In the genomic region with DNA sequence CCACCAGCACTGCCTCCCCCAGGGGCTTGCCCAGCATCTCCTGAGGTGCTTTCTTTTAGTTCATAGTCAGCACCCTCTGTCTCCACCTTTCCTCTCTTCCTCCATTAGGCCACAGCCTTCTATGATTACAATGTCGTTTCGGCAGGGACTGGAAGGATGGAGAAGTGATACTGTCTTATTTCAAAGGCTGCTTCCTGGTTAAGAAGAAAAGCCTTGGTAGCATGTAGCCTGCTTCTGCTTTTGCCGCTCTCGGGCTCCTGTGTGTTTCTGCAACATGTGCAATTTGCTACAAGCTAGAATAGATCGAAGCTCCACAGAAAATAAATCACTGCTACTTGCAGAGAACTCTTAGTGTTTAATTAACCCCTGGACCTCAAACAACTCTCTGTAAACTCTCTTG, we compare ENCODE assay signal across 15 mouse cellular contexts.
DNase-seq lines count a peak whose midpoint lies in the region; ATAC-seq and TF ChIP-seq lines count a peak whose summit lies in the region.
"Had no signal": no experiment of that assay in that cellular context is flagged by ENCODE, and none has a peak within 500 bp of the region (broad histone marks: within the 10 kb centered on the region; RNA-seq: fewer than 3 reads in every experiment).

No protein-coding gene starts in this region.

- no peak for TF ChIP-seq POLR2A in brain, embryonic 14.5 days (IDR thresholded peaks at IDR 0.05; ENCODE audit: borderline replicate concordance, extremely low read depth, insufficient read depth, insufficient read length, poor library complexity, severe bottlenecking)

- H3K9ac ChIP-seq in kidney, embryonic 16.5 days (replicated peaks; ENCODE audit: low read length) = no peak overlapping the region
- no peak overlapping the region for H3K9ac ChIP-seq in lung, embryonic 16.5 days (ENCODE audit: low read length)
- no peak overlapping the region for H3K9ac ChIP-seq in liver, postnatal 0 days (replicated peaks)
- no peak overlapping the region for H3K9ac ChIP-seq in forebrain, embryonic 16.5 days (replicated peaks; ENCODE audit: low read depth, low read length)
- H3K9ac ChIP-seq: hindbrain, embryonic 14.5 days had no signal

- H3K4me1 ChIP-seq in kidney, embryonic 16.5 days (ENCODE audit: insufficient read depth, low read length) = no peaks in the 10 kb centered on the region
- H3K4me1 ChIP-seq in lung, embryonic 16.5 days (replicated peaks; ENCODE audit: control insufficient read depth, insufficient read depth, low read length) = peaks cover 5% of the 10 kb centered on the region; the same call in 1 of the 2 replicates
- H3K4me1 ChIP-seq in liver, postnatal 0 days (ENCODE audit: insufficient read depth) = 0 out of 2 replicates have a peak, but pooled peaks cover 2% of the 10 kb centered on the region
- no peaks in the 10 kb centered on the region for H3K4me1 ChIP-seq in forebrain, embryonic 16.5 days (replicated peaks; ENCODE audit: control insufficient read depth, insufficient read depth, low read length)
- H3K4me1 ChIP-seq: megakaryocyte, embryonic 14.5 days had no signal

- no peaks in the 10 kb centered on the region for H3K9me3 ChIP-seq in kidney, embryonic 16.5 days (ENCODE audit: low read length)
- no peaks in the 10 kb centered on the region for H3K9me3 ChIP-seq in lung, embryonic 16.5 days (ENCODE audit: control insufficient read depth, low read length)
- H3K9me3 ChIP-seq in liver, postnatal 0 days (ENCODE audit: low read length) = no peaks in the 10 kb centered on the region
- no peaks in the 10 kb centered on the region for H3K9me3 ChIP-seq in forebrain, embryonic 16.5 days (ENCODE audit: control insufficient read depth, low read length)
- H3K9me3 ChIP-seq: limb, embryonic 10.5 days had no signal

- ATAC-seq in kidney, embryonic 16.5 days (ENCODE audit: low FRiP score, low TSS enrichment) = no peak
- ATAC-seq in lung, embryonic 16.5 days (ENCODE audit: low read depth) = peak; percentile 28; the same call in 1 of the 2 replicates
- no peak for ATAC-seq in liver, postnatal 0 days
- ATAC-seq in forebrain, embryonic 16.5 days = no peak
- ATAC-seq: CD4-positive, CD25-positive, alpha-beta regulatory T cell, adult 4 months; intestine, postnatal 0 days had no signal

- no peak overlapping the region for H3K27ac ChIP-seq in kidney, embryonic 16.5 days (ENCODE audit: low read length)
- H3K27ac ChIP-seq in lung, embryonic 16.5 days (ENCODE audit: low read length) = no peak overlapping the region
- H3K27ac ChIP-seq in liver, postnatal 0 days (ENCODE audit: low read depth) = no peak overlapping the region
- no peak overlapping the region for H3K27ac ChIP-seq in forebrain, embryonic 16.5 days (ENCODE audit: low read length)
- H3K27ac ChIP-seq: hindbrain, embryonic 14.5 days; limb, embryonic 10.5 days had no signal

- H3K4me3 ChIP-seq in kidney, embryonic 16.5 days (ENCODE audit: low read length) = no peak overlapping the region
- no peak overlapping the region for H3K4me3 ChIP-seq in lung, embryonic 16.5 days (ENCODE audit: low read length)
- H3K4me3 ChIP-seq in liver, postnatal 0 days (ENCODE audit: low read depth, low read length) = no peak overlapping the region
- no peak overlapping the region for H3K4me3 ChIP-seq in forebrain, embryonic 16.5 days (replicated peaks; ENCODE audit: low read length)
- H3K4me3 ChIP-seq: limb, embryonic 10.5 days; megakaryocyte, embryonic 14.5 days had no signal

- 8% methylated on average over 5 of the region's 5 CpGs for WGBS in kidney, embryonic 16.5 days
- 26% methylated on average over 5 of the region's 5 CpGs for WGBS in lung, embryonic 16.5 days
- 15% methylated on average over 5 of the region's 5 CpGs for WGBS in liver, postnatal 0 days (ENCODE audit: insufficient replicate concordance)
- WGBS in forebrain, embryonic 16.5 days = 45% methylated on average over 5 of the region's 5 CpGs

- 0 out of 2 replicates have a peak overlapping the region, but pooled peaks have one; percentile 8 for H3K4me2 ChIP-seq in kidney, embryonic 16.5 days (replicated peaks; ENCODE audit: low read depth, low read length)
- peak overlapping the region; percentile 34 for H3K4me2 ChIP-seq in lung, embryonic 16.5 days (ENCODE audit: low read depth, low read length)
- 0 out of 2 replicates have a peak overlapping the region, but pooled peaks have one; percentile 3 for H3K4me2 ChIP-seq in liver, postnatal 0 days (ENCODE audit: low read depth, low read length)
- no peak overlapping the region for H3K4me2 ChIP-seq in forebrain, embryonic 16.5 days (ENCODE audit: low read length)
- H3K4me2 ChIP-seq: hindbrain, embryonic 14.5 days had no signal

- H3K27me3 ChIP-seq in kidney, embryonic 16.5 days (ENCODE audit: insufficient read depth, low read length) = no peaks in the 10 kb centered on the region
- no peaks in the 10 kb centered on the region for H3K27me3 ChIP-seq in lung, embryonic 16.5 days (ENCODE audit: control insufficient read depth, insufficient read depth, low read depth, low read length)
- H3K27me3 ChIP-seq in liver, postnatal 0 days (ENCODE audit: insufficient read depth, low read length) = no peaks in the 10 kb centered on the region
- H3K27me3 ChIP-seq in forebrain, embryonic 16.5 days (replicated peaks; ENCODE audit: control insufficient read depth, insufficient read depth, low read length) = no peaks in the 10 kb centered on the region
- H3K27me3 ChIP-seq: megakaryocyte, embryonic 14.5 days had no signal

- no peak for TF ChIP-seq EP300 in liver, postnatal 0 days (IDR thresholded peaks at IDR 0.05; ENCODE audit: low read depth)

- DNase-seq in kidney, postnatal 14 days = no peak
- DNase-seq in lung, postnatal 25 days (ENCODE audit: low spot score) = no peak
- DNase-seq in brain, embryonic 14.5 days (ENCODE audit: low read depth) = peak; percentile 54
- DNase-seq in liver, postnatal 0 days = peak; percentile 14
- no peak for DNase-seq in Muller cell, postnatal 12 days (ENCODE audit: inconsistent ontology term)
- DNase-seq: cerebellum, adult 18-20 months; thymus, postnatal 25 days had no signal

- no peaks in the 10 kb centered on the region for H3K36me3 ChIP-seq in kidney, embryonic 16.5 days (ENCODE audit: insufficient read depth, low read length)
- H3K36me3 ChIP-seq in lung, embryonic 16.5 days (ENCODE audit: control insufficient read depth, insufficient read depth, low read length) = no peaks in the 10 kb centered on the region
- H3K36me3 ChIP-seq in liver, postnatal 0 days (replicated peaks; ENCODE audit: insufficient read depth, low read length) = no peaks in the 10 kb centered on the region
- H3K36me3 ChIP-seq in forebrain, embryonic 16.5 days (ENCODE audit: control insufficient read depth, insufficient read depth) = no peaks in the 10 kb centered on the region
- H3K36me3 ChIP-seq: limb, embryonic 10.5 days had no signal

- no peak for TF ChIP-seq CTCF in brain, embryonic 14.5 days (IDR thresholded peaks at IDR 0.05; ENCODE audit: borderline replicate concordance, extremely low read depth, insufficient read depth, insufficient read length)
- no peak for TF ChIP-seq CTCF in liver, postnatal 0 days (IDR thresholded peaks at IDR 0.05; ENCODE audit: low read depth)

Comparison
In these comparisons a context has a peak if more than half of its experiments do, and no peak if none do; other contexts are left out.
1. DNase-seq: peak in brain, embryonic 14.5 days (single experiment) and liver, postnatal 0 days (single experiment); none in kidney, postnatal 14 days (single experiment), lung, postnatal 25 days (single experiment) and Muller cell, postnatal 12 days (single experiment).